Mouse (Mus musculus): Measurements from ENCODE around the gene Creld1.

The Creld1 gene

DNA sequence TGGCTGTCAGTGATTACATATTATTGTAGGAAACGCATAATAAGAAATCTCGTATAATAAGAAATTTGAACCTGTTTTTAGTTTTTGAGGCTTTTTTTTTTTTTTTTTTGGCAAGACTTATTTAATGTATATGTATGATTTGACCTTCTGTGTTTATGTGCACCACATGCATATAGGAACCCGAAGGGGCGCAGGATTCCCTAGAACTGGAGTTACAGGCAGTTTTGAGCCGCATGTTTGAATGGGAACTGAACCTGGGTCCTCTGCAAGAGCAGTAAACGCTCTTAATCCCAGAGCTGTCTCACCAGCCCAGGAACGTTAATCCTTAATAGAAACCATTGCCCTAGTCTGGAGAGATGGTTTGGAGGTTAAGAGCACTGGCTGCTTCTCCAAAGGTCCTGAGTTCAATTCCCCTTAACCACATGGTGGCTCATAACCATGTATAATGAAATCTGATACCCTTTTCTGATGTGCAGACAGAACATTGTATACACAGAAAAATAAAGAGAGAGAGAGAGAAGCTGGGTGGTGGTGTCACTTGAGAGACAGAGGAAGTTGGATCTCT is 48.8 kb downstream of the Creld1 start:
- Histone ChIP-seq H3K4me1 (replicated peaks; ENCODE audit: low read depth, low read length) (peaks cover 20% of the 10 kb centered on the region), H3K9me3 (ENCODE audit: low read length) (no peaks in the 10 kb centered on the region)
- TF ChIP-seq POU5F1 (IDR thresholded peaks at IDR 0.05; ENCODE audit: borderline replicate concordance, low read length) (no peak), CTCF (conservative IDR thresholded peaks at IDR 0.05; ENCODE audit: low read length) (no peak), NANOG (IDR thresholded peaks at IDR 0.05; ENCODE audit: borderline replicate concordance, low read length) (no peak)

DNA sequence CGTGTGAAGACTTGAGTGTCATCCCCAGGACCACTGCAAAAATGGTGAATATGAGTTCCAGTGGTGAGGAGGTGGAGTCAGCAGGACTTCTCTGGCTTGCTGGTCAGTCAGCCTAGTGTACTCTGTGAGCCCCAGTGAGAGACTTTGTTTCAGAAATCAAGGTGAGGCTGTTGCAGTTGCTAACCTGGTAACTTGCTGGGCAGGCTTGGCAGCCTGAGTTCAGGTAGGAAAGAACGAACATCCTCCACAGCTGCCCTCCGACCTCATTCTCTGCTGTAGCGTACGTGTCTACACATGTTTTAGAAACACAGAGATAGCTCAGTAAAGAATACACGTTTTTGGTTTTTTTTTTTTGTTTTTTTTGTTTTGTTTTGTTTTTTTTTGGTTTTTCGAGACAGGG is 51.8 kb downstream of the Creld1 start:
- TF ChIP-seq POU5F1 (IDR thresholded peaks at IDR 0.05; ENCODE audit: borderline replicate concordance, low read length) (no peak), CTCF (conservative IDR thresholded peaks at IDR 0.05; ENCODE audit: low read length) (no peak), NANOG (IDR thresholded peaks at IDR 0.05; ENCODE audit: borderline replicate concordance, low read length) (no peak)
- Histone ChIP-seq H3K4me3 (replicated peaks; ENCODE audit: low read length) (no peak overlapping the region), H3K9me3 (ENCODE audit: low read length) (no peaks in the 10 kb centered on the region), H3K27me3 (ENCODE audit: insufficient read depth, low read length) (no peaks in the 10 kb centered on the region), H3K36me3 (ENCODE audit: insufficient read depth, low read length) (peaks cover 66% of the 10 kb centered on the region), H3K4me1 (replicated peaks; ENCODE audit: low read depth, low read length) (peaks cover 18% of the 10 kb centered on the region)

More for the DNA sequence above, 48.8 kb downstream of the Creld1 start:
- H3K4me3 ChIP-seq (replicated peaks; ENCODE audit: low read length): peak overlapping the region; percentile 96
- peaks cover 60% of the 10 kb centered on the region for H3K36me3 ChIP-seq (ENCODE audit: insufficient read depth, low read length)
- no peaks in the 10 kb centered on the region for H3K27me3 ChIP-seq (ENCODE audit: insufficient read depth, low read length)

DNA sequence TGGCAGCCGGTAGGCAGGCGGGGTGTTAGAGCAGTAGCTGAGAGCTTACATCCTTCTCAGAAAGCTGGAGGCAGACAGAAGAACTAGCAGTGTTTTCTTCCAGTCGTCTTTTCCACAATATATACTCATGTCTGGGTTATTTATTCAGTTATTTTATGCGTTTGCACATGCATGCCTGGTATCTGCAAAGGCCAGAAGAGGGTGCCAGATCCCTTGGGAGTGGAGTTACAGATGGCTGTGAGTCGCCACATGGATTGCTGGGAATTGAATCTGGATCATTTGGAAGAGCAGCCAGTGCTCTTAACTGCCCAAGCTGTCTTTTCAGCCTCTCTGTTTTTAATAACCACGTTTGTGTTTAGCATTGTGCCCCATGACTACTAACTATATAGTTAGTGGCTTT is 58.5 kb downstream of the Creld1 start:
- H3K9me3 ChIP-seq (ENCODE audit: low read length): peaks cover 6% of the 10 kb centered on the region; the same call in 1 of the 2 replicates
- no peak overlapping the region for H3K4me3 ChIP-seq (replicated peaks; ENCODE audit: low read length)
- no peaks in the 10 kb centered on the region for H3K4me1 ChIP-seq (replicated peaks; ENCODE audit: low read depth, low read length)
- no peak for TF ChIP-seq NANOG (IDR thresholded peaks at IDR 0.05; ENCODE audit: borderline replicate concordance, low read length)
- no peak for TF ChIP-seq CTCF (conservative IDR thresholded peaks at IDR 0.05; ENCODE audit: low read length)
- TF ChIP-seq POU5F1 (IDR thresholded peaks at IDR 0.05; ENCODE audit: borderline replicate concordance, low read length): no peak
- no peaks in the 10 kb centered on the region for H3K27me3 ChIP-seq (ENCODE audit: insufficient read depth, low read length)
- peaks cover 87% of the 10 kb centered on the region for H3K36me3 ChIP-seq (ENCODE audit: insufficient read depth, low read length)

All from E14TG2a.4 (cell line).